Mouse (Mus musculus): ENCODE measurements around the gene Fam120a.

DNA sequence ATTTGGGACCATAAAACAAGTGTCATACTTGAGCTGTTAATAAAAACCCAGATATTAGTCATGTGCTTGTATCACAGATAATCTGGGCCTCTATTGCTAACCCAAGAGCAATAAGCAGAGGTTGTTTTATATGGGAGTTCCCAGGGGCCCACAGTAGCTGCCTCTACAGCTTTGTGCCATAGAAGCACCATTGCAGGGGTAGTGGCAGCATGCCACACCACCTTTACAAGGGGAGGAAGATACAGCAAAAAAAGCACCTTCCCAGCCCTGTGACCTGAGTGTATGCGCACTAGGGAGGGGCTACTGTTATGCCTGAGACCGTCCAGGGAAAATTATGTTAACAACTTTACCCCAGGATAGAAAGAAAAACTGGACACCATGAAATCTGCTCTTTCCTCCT lies 62.4 kb downstream of the Fam120a start:
- TF ChIP-seq CTCF (conservative IDR thresholded peaks at IDR 0.05; ENCODE audit: low read length) (no peak), NANOG (IDR thresholded peaks at IDR 0.05; ENCODE audit: borderline replicate concordance, low read length) (no peak), POU5F1 (IDR thresholded peaks at IDR 0.05; ENCODE audit: borderline replicate concordance, low read length) (no peak)
